Mouse (Mus musculus) kidney, embryonic 16.5 days (tissue): ENCODE measurements around the gene Syt1. TPM values are rescaled to one million over a fixed set of nuclear protein-coding genes. Genes with fewer than 3 reads are reported as not detected.

Source experiments
- ATAC-seq: fragments of 200-750 bp; cut with Nextera tagmentation; 2 replicates; pipeline ENCODE4 v1.8.0; 2017; ENCODE audit warnings: moderate TSS enrichment; ENCODE audit not compliant: low FRiP score, low TSS enrichment
- H3K27ac ChIP-seq: fragments of 300-500 bp; sonication (generic); 2 replicates; pipeline ENCODE4 v1.5.1; 2014; ENCODE audit warnings: low read length
- H3K27me3 ChIP-seq: fragments of 300-500 bp; sonication (generic); 2 replicates; pipeline ENCODE4 v1.6.1; 2014; ENCODE audit warnings: low read length, control low read depth, mixed read lengths; ENCODE audit not compliant: insufficient read depth
- H3K36me3 ChIP-seq: fragments of 300-500 bp; sonication (generic); 2 replicates; pipeline ENCODE4 v1.6.1; 2014; ENCODE audit warnings: low read length, control low read depth, mixed read lengths; ENCODE audit not compliant: insufficient read depth
- H3K4me1 ChIP-seq: fragments of 300-500 bp; sonication (generic); 2 replicates; pipeline ENCODE4 v1.6.1; 2014; ENCODE audit warnings: low read length, control low read depth, mixed read lengths; ENCODE audit not compliant: insufficient read depth
- H3K4me2 ChIP-seq: fragments of 300-500 bp; sonication (generic); replicated peaks from 2 replicates; pipeline ENCODE4 v1.6.1; 2014; ENCODE audit warnings: low read depth, low read length
- H3K4me3 ChIP-seq: fragments of 300-500 bp; sonication (generic); 2 replicates; pipeline ENCODE4 v1.5.1; 2014; ENCODE audit warnings: mild to moderate bottlenecking, low read length
- H3K9ac ChIP-seq: fragments of 300-500 bp; sonication (generic); replicated peaks from 2 replicates; pipeline ENCODE4 v1.6.1; 2014; ENCODE audit warnings: low read length
- H3K9me3 ChIP-seq: fragments of 300-500 bp; sonication (generic); 2 replicates; pipeline ENCODE4 v1.6.1; 2016; ENCODE audit warnings: low read length, control low read depth
- WGBS: fragments of 180-500 bp; shearing (Covaris S2); extraction: QIAGEN DNeasy Blood & Tissue Kit; methylation state at CpG from one replicate; pipeline ENCODE4 v1.1.7; 2014; 5-methylcytosine and 5-hydroxymethylcytosine counted together
- polyA plus RNA-seq: library from polyadenylated mRNA; unstranded; fragments of >200 nt; fragmentation: Nextera tagmentation; extraction: Ambion mirVana; gene quantifications from 2 replicates; pipeline ENCODE4 v1.2.1, GENCODE M21; 2015

Gene Syt1
- polyA plus RNA-seq, 1 experiment from 2014 or later = 1.2 TPM

- Histone ChIP-seq H3K4me1 (peaks cover 12% of the 10 kb centered on the region), H3K27me3 (no peaks in the 10 kb centered on the region), H3K27ac (no peak overlapping the region), H3K4me3 (no peak overlapping the region), H3K36me3 (no peaks in the 10 kb centered on the region), H3K4me2 (no peak overlapping the region), H3K9ac (no peak overlapping the region), H3K9me3 (no peaks in the 10 kb centered on the region)
- no peak for ATAC-seq
- 100% methylated on average over 2 of the region's 2 CpGs for WGBS
Observed at GRCm38 (mm10) chr10:108457054-108457453, 553.7 kb downstream of the Syt1 start.

GRCm38 (mm10) chr10:108455883-108456282 lies 554.9 kb downstream of the Syt1 start:
- no peak overlapping the region for H3K4me2 ChIP-seq
- no peak overlapping the region for H3K9ac ChIP-seq
- 62% methylated on average over 2 of the region's 2 CpGs for WGBS
- no peaks in the 10 kb centered on the region for H3K27me3 ChIP-seq
- no peaks in the 10 kb centered on the region for H3K9me3 ChIP-seq
- no peak overlapping the region for H3K4me3 ChIP-seq
- no peak overlapping the region for H3K27ac ChIP-seq
- ATAC-seq = no peak
- H3K4me1 ChIP-seq = peaks cover 12% of the 10 kb centered on the region
- H3K36me3 ChIP-seq = no peaks in the 10 kb centered on the region

- Histone ChIP-seq H3K9me3 (no peaks in the 10 kb centered on the region), H3K27ac (peak overlapping the region; percentile 63), H3K27me3 (no peaks in the 10 kb centered on the region), H3K4me3 (no peak overlapping the region), H3K36me3 (no peaks in the 10 kb centered on the region), H3K9ac (0 out of 2 replicates have a peak overlapping the region, but pooled peaks have one; percentile 16), H3K4me1 (peaks cover 12% of the 10 kb centered on the region), H3K4me2 (no peak overlapping the region)
- no peak for ATAC-seq
- WGBS = 74% methylated on average over 10 of the region's 10 CpGs
Observed at GRCm38 (mm10) chr10:108455204-108455603, 555.6 kb downstream of the Syt1 start.

- 0 out of 2 replicates have a peak overlapping the region, but pooled peaks have one; percentile 16 for H3K9ac ChIP-seq
- peak; percentile 39; the same call in 1 of the 2 replicates for ATAC-seq
- peak overlapping the region; percentile 63 for H3K27ac ChIP-seq
- H3K4me1 ChIP-seq = peaks cover 12% of the 10 kb centered on the region
- no peak overlapping the region for H3K4me2 ChIP-seq
- no peaks in the 10 kb centered on the region for H3K9me3 ChIP-seq
- WGBS = 50% methylated on average over 11 of the region's 11 CpGs
- no peaks in the 10 kb centered on the region for H3K27me3 ChIP-seq
- no peak overlapping the region for H3K4me3 ChIP-seq
- H3K36me3 ChIP-seq = no peaks in the 10 kb centered on the region
Observed at GRCm38 (mm10) chr10:108454691-108455117, 556.1 kb downstream of the Syt1 start.

GRCm38 (mm10) chr10:108453561-108453960 lies 557.2 kb downstream of the Syt1 start:
- Histone ChIP-seq H3K27me3 (no peaks in the 10 kb centered on the region), H3K9ac (no peak overlapping the region), H3K27ac (no peak overlapping the region), H3K4me2 (no peak overlapping the region), H3K9me3 (no peaks in the 10 kb centered on the region), H3K4me1 (peaks cover 12% of the 10 kb centered on the region), H3K36me3 (no peaks in the 10 kb centered on the region), H3K4me3 (no peak overlapping the region)
- WGBS = 55% methylated on average over 2 of the region's 2 CpGs
- 0 out of 2 replicates have a peak, but pooled peaks have one; percentile 62 for ATAC-seq

GRCm38 (mm10) chr10:108452421-108452820 lies 558.4 kb downstream of the Syt1 start:
- H3K4me3 ChIP-seq = no peak overlapping the region
- no peaks in the 10 kb centered on the region for H3K36me3 ChIP-seq
- H3K4me1 ChIP-seq = peaks cover 12% of the 10 kb centered on the region
- ATAC-seq = no peak
- 69% methylated on average over 9 of the region's 9 CpGs for WGBS
- no peak overlapping the region for H3K4me2 ChIP-seq
- no peak overlapping the region for H3K9ac ChIP-seq
- H3K27me3 ChIP-seq = no peaks in the 10 kb centered on the region
- no peak overlapping the region for H3K27ac ChIP-seq
- H3K9me3 ChIP-seq = no peaks in the 10 kb centered on the region

GRCm38 (mm10) chr10:108451516-108451915 lies 559.3 kb downstream of the Syt1 start:
- WGBS = 90% methylated on average over 8 of the region's 8 CpGs
- Histone ChIP-seq H3K36me3 (no peaks in the 10 kb centered on the region), H3K9me3 (no peaks in the 10 kb centered on the region), H3K4me3 (no peak overlapping the region), H3K27me3 (no peaks in the 10 kb centered on the region), H3K4me1 (peaks cover 14% of the 10 kb centered on the region), H3K9ac (no peak overlapping the region), H3K27ac (no peak overlapping the region), H3K4me2 (no peak overlapping the region)
- no peak for ATAC-seq

GRCm38 (mm10) chr10:108450401-108450800 lies 560.4 kb downstream of the Syt1 start:
- WGBS = 89% methylated on average over 4 of the region's 4 CpGs
- Histone ChIP-seq H3K9ac (no peak overlapping the region), H3K4me2 (no peak overlapping the region), H3K4me3 (no peak overlapping the region), H3K36me3 (no peaks in the 10 kb centered on the region), H3K4me1 (peaks cover 21% of the 10 kb centered on the region), H3K9me3 (no peaks in the 10 kb centered on the region), H3K27me3 (no peaks in the 10 kb centered on the region), H3K27ac (no peak overlapping the region)
- no peak for ATAC-seq

GRCm38 (mm10) chr10:108448421-108448820 lies 562.4 kb downstream of the Syt1 start:
- WGBS = 81% methylated on average over 11 of the region's 11 CpGs
- H3K36me3 ChIP-seq = no peaks in the 10 kb centered on the region

More at GRCm38 (mm10) chr10:108448421-108448820, 562.4 kb downstream of the Syt1 start:
- Histone ChIP-seq H3K27ac (no peak overlapping the region), H3K4me3 (no peak overlapping the region), H3K9me3 (no peaks in the 10 kb centered on the region), H3K4me1 (peaks cover 30% of the 10 kb centered on the region), H3K27me3 (no peaks in the 10 kb centered on the region), H3K4me2 (no peak overlapping the region), H3K9ac (no peak overlapping the region)
- no peak for ATAC-seq
